Mouse (Mus musculus) granulocyte monocyte progenitor cell, adult 5-6 weeks (primary cell): ENCODE measurements around the gene Acap2. TPM values are rescaled to one million over a fixed set of nuclear protein-coding genes. Genes with fewer than 3 reads are reported as not detected.
A peak's percentile ranks its signal among the peaks of the same experiment; 100 is the strongest.

Source experiments
- ATAC-seq: replicated peaks from 2 replicates; pipeline ENCODE4 v1.8.0; 2016; ENCODE audit warnings: mild to moderate bottlenecking, moderate TSS enrichment, inconsistent platforms; ENCODE audit not compliant: poor library complexity, severe bottlenecking
- total RNA-seq, 2 experiments: library from RNA; stranded (forward) in 1 of 2; stranded (reverse) in 1 of 2; fragments of 200-712, 200-1000 nt in 1 of 2; fragments of >200 nt in 1 of 2; fragmentation: Nextera tagmentation in 1 of 2; gene quantifications; 2 replicates each; pipeline ENCODE4 v1.2.3; 2014 to 2017

Gene Acap2
- total RNA-seq, 2 experiments from 2014 or later = 23.9 to 38.1 TPM

GRCm38 (mm10) chr16:31171418-31171817 lies 29.6 kb downstream of the Acap2 start:
- ATAC-seq = no peak

GRCm38 (mm10) chr16:31170297-31170696 lies 30.7 kb downstream of the Acap2 start:
- ATAC-seq = no peak

GRCm38 (mm10) chr16:31169596-31169995 lies 31.4 kb downstream of the Acap2 start:
- no peak for ATAC-seq

GRCm38 (mm10) chr16:31167934-31168333 lies 33.1 kb downstream of the Acap2 start:
- no peak for ATAC-seq

GRCm38 (mm10) chr16:31167017-31167887 lies 33.8 kb downstream of the Acap2 start:
- no peak for ATAC-seq

GRCm38 (mm10) chr16:31165907-31166306 lies 35.1 kb downstream of the Acap2 start:
- ATAC-seq = no peak

GRCm38 (mm10) chr16:31165467-31165866 lies 35.6 kb downstream of the Acap2 start:
- no peak for ATAC-seq

- no peak for ATAC-seq
These were observed 36.9 kb downstream of the Acap2 start for GRCm38 (mm10) chr16:31164125-31164524.

GRCm38 (mm10) chr16:31160486-31160885 lies 40.6 kb downstream of the Acap2 start:
- no peak for ATAC-seq

GRCm38 (mm10) chr16:31159491-31159890 lies 41.6 kb downstream of the Acap2 start:
- no peak for ATAC-seq

GRCm38 (mm10) chr16:31149841-31150240 lies 51.2 kb downstream of the Acap2 start:
- ATAC-seq = no peak

- ATAC-seq = no peak
These were observed 52.2 kb downstream of the Acap2 start for GRCm38 (mm10) chr16:31148891-31149290.

GRCm38 (mm10) chr16:31147766-31148165 lies 53.3 kb downstream of the Acap2 start:
- ATAC-seq = no peak

GRCm38 (mm10) chr16:31141916-31142315 lies 59.1 kb downstream of the Acap2 start:
- ATAC-seq = no peak

GRCm38 (mm10) chr16:31136616-31137253 lies 64.3 kb downstream of the Acap2 start:
- ATAC-seq = peak; percentile 69

GRCm38 (mm10) chr16:31135519-31135918 lies 65.5 kb downstream of the Acap2 start:
- no peak for ATAC-seq

- no peak for ATAC-seq
These were observed 69.5 kb downstream of the Acap2 start for GRCm38 (mm10) chr16:31131531-31131930.

GRCm38 (mm10) chr16:31128116-31128515 lies 72.9 kb downstream of the Acap2 start:
- no peak for ATAC-seq

GRCm38 (mm10) chr16:31124991-31125390 lies 76.1 kb downstream of the Acap2 start:
- no peak for ATAC-seq

- no peak for ATAC-seq
These were observed 79.4 kb downstream of the Acap2 start for GRCm38 (mm10) chr16:31121612-31122011.

GRCm38 (mm10) chr16:31113596-31113995 lies 87.4 kb downstream of the Acap2 start:
- ATAC-seq = no peak

- no peak for ATAC-seq
These were observed 99.7 kb downstream of the Acap2 start for GRCm38 (mm10) chr16:31101352-31101751.
